Mouse (Mus musculus): ENCODE results near the gene Mlycd.

Mlycd gene

GRCm38 (mm10) chr8:119434569-119434968 lies 39.9 kb downstream of the Mlycd start:
- no peak for DNase-seq

- DNase-seq: no peak
Measured at GRCm38 (mm10) chr8:119435527-119435926, 40.8 kb downstream of the Mlycd start.

- DNase-seq: no peak
Measured at GRCm38 (mm10) chr8:119436331-119436730, 41.7 kb downstream of the Mlycd start.

GRCm38 (mm10) chr8:119436933-119437332 lies 42.3 kb downstream of the Mlycd start:
- DNase-seq: peak; percentile 62 to 66

GRCm38 (mm10) chr8:119437506-119437905 lies 42.8 kb downstream of the Mlycd start:
- DNase-seq: peak; percentile 51 to 60

- DNase-seq: no peak
Measured at GRCm38 (mm10) chr8:119438876-119439275, 44.2 kb downstream of the Mlycd start.

- DNase-seq: no peak
Measured at GRCm38 (mm10) chr8:119439424-119439823, 44.7 kb downstream of the Mlycd start.

GRCm38 (mm10) chr8:119439893-119440249 lies 45.2 kb downstream of the Mlycd start:
- no peak for DNase-seq

- peak; percentile 67 to 69 for DNase-seq
Measured at GRCm38 (mm10) chr8:119440250-119440951, 45.7 kb downstream of the Mlycd start.

GRCm38 (mm10) chr8:119440952-119441270 lies 46.2 kb downstream of the Mlycd start:
- DNase-seq: no peak

- no peak for DNase-seq
Measured at GRCm38 (mm10) chr8:119442013-119442412, 47.3 kb downstream of the Mlycd start.

- DNase-seq: no peak
Measured at GRCm38 (mm10) chr8:119442970-119443369, 48.3 kb downstream of the Mlycd start.

GRCm38 (mm10) chr8:119446211-119446989 lies 51.7 kb downstream of the Mlycd start, which contains the start of gene Necab2:
Gene Necab2, plus strand, starts transcription at chr8:119446719.
- peak; percentile 86 for DNase-seq

- DNase-seq: no peak
Measured at GRCm38 (mm10) chr8:119446990-119447780, 52.5 kb downstream of the Mlycd start.

GRCm38 (mm10) chr8:119447781-119448170 lies 53.1 kb downstream of the Mlycd start:
- DNase-seq: no peak

GRCm38 (mm10) chr8:119449627-119450026 lies 54.9 kb downstream of the Mlycd start:
- no peak for DNase-seq

GRCm38 (mm10) chr8:119451131-119451530 lies 56.5 kb downstream of the Mlycd start:
- DNase-seq: no peak

- DNase-seq: no peak
Measured at GRCm38 (mm10) chr8:119452919-119453318, 58.2 kb downstream of the Mlycd start.

- no peak for DNase-seq
Measured at GRCm38 (mm10) chr8:119456045-119456444, 61.4 kb downstream of the Mlycd start.

- DNase-seq: no peak
Measured at GRCm38 (mm10) chr8:119459724-119460123, 65.0 kb downstream of the Mlycd start.

All from B cell, adult 2 months (primary cell).